Mouse (Mus musculus): ENCODE measurements around the gene Hmgn2. TPM values are rescaled to one million over a fixed set of nuclear protein-coding genes. Genes with fewer than 3 reads are reported as not detected.

The Hmgn2 gene
- total and polyA plus RNA-seq, 3 experiments = 23.1 to 109 (median 92.3) TPM

- intact Hi-C loops (cut with DNase I) = no loop called here
- Histone ChIP-seq H3K36me3 (ENCODE audit: control insufficient read depth, insufficient read depth, low read length) (peaks cover 7% of the 10 kb centered on the region), H3K4me3 (no peak overlapping the region), H3K27me3 (ENCODE audit: control insufficient read depth, insufficient read depth, low read length) (no peaks in the 10 kb centered on the region), H3K27ac (no peak overlapping the region), H3K4me1 (ENCODE audit: control insufficient read depth, insufficient read depth, low read length) (no peaks in the 10 kb centered on the region; the same call in 1 of the 2 replicates), H3K79me2 (replicated peaks; ENCODE audit: control insufficient read depth, insufficient read depth, low read length) (no peaks in the 10 kb centered on the region), H3K9ac (ENCODE audit: low read depth, low read length) (no peak overlapping the region)
- TF ChIP-seq POLR2A (IDR thresholded peaks at IDR 0.05; ENCODE audit: insufficient read depth, low read depth, low read length) (no peak), CTCF (IDR thresholded peaks at IDR 0.05) (no peak), EP300 (IDR thresholded peaks at IDR 0.05; ENCODE audit: insufficient read depth, low read depth, low read length) (no peak)
- 84% methylated on average over 13 of the region's 13 CpGs for WGBS
- no peak for DNase-seq
Observed at GRCm38 (mm10) chr4:133970876-133971275, 2.4 kb upstream of the Hmgn2 start.

- Histone ChIP-seq H3K4me3 (no peak overlapping the region), H3K36me3 (ENCODE audit: control insufficient read depth, insufficient read depth, low read length) (peaks cover 7% of the 10 kb centered on the region), H3K27me3 (ENCODE audit: control insufficient read depth, insufficient read depth, low read length) (no peaks in the 10 kb centered on the region), H3K9ac (ENCODE audit: low read depth, low read length) (no peak overlapping the region), H3K27ac (no peak overlapping the region), H3K4me1 (ENCODE audit: control insufficient read depth, insufficient read depth, low read length) (no peaks in the 10 kb centered on the region; the same call in 1 of the 2 replicates), H3K79me2 (replicated peaks; ENCODE audit: control insufficient read depth, insufficient read depth, low read length) (no peaks in the 10 kb centered on the region)
- TF ChIP-seq EP300 (IDR thresholded peaks at IDR 0.05; ENCODE audit: insufficient read depth, low read depth, low read length) (no peak), CTCF (IDR thresholded peaks at IDR 0.05) (no peak), POLR2A (IDR thresholded peaks at IDR 0.05; ENCODE audit: insufficient read depth, low read depth, low read length) (no peak)
- WGBS = 44% methylated on average over 4 of the region's 4 CpGs
- intact Hi-C loops (cut with DNase I) = no loop called here
- DNase-seq = no peak
Observed at GRCm38 (mm10) chr4:133970196-133970595, 1.7 kb upstream of the Hmgn2 start.

DNA sequence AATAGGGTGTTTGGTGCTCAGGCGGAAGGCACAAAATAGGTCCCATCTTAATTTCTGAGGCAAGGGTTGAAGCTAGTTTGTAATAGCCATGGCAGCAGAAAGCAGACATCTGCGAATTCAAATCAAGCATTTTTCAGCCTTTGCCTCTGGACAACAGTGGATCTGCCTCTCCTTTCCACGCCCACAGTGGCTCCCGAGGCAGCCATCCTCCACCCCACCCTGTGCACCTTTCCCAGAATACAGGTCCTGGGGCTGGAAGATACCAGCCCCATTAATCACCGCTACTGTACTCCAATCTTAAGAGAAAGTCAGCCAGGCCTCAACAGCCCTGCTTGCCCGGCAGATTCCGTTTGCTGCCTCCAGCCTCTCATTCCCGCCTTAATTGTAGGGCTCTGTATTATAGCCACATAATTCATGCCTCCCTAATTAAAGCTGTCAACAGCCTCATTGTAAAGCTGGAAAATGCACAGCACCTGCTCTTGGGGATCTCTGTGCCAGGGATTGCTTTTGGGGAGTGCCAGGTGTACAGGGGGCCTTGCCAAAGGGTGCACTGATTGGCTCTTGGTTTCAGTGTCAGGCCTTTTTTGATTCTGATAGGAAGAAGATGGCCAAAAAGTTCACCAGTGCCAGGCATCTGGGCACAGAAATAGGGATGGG is 792 bp upstream of the Hmgn2 start:
- no peaks in the 10 kb centered on the region for H3K4me1 ChIP-seq (ENCODE audit: control insufficient read depth, insufficient read depth, low read length)
- no peak for TF ChIP-seq EP300 (IDR thresholded peaks at IDR 0.05; ENCODE audit: insufficient read depth, low read depth, low read length)
- no peak for TF ChIP-seq CTCF (IDR thresholded peaks at IDR 0.05)
- no peak for TF ChIP-seq POLR2A (IDR thresholded peaks at IDR 0.05; ENCODE audit: insufficient read depth, low read depth, low read length)
- no peaks in the 10 kb centered on the region for H3K27me3 ChIP-seq (ENCODE audit: control insufficient read depth, insufficient read depth, low read length)
- intact Hi-C loops (cut with DNase I) = loop anchor here (2.0 kb wide), 1 partner anchor 32 kb away; the partner anchor contains the start of gene Dhdds
- H3K27ac ChIP-seq = no peak overlapping the region
- no peak overlapping the region for H3K4me3 ChIP-seq
- H3K79me2 ChIP-seq (replicated peaks; ENCODE audit: control insufficient read depth, insufficient read depth, low read length) = no peaks in the 10 kb centered on the region
- no peak for DNase-seq
- no peak overlapping the region for H3K9ac ChIP-seq (ENCODE audit: low read depth, low read length)
- H3K36me3 ChIP-seq (ENCODE audit: control insufficient read depth, insufficient read depth, low read length) = peaks cover 7% of the 10 kb centered on the region
- 76% methylated on average over 8 of the region's 8 CpGs for WGBS

DNA sequence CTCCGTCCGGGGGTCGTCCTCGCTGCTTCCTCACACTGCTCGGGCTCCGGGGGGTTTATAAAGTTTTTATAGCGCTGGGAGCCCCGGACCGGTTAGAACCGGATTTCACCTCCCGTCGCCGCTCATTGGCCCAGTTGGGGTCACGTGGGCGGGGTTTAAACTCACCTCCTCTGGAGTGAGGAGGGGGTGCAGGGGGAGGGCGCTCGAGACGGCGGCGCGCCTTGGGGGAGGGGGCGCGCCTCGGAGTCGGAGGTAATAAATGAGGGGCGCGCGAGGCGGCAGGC is 642 bp downstream of the Hmgn2 start:
- intact Hi-C loops (cut with DNase I) = loop anchor here (2.0 kb wide), 2 partner anchors 33 to 37 kb away; partner anchors contain the start of gene Dhdds
- peak; percentile 84 to 90 for DNase-seq

GRCm38 (mm10) chr4:133967138-133967865 is 1.1 kb downstream of the Hmgn2 start:
- H3K79me2 ChIP-seq (replicated peaks; ENCODE audit: control insufficient read depth, insufficient read depth, low read length) = no peaks in the 10 kb centered on the region
- peaks cover 7% of the 10 kb centered on the region for H3K36me3 ChIP-seq (ENCODE audit: control insufficient read depth, insufficient read depth, low read length)
- WGBS = under 1% methylated on average over 87 of the region's 101 CpGs
- no peaks in the 10 kb centered on the region for H3K4me1 ChIP-seq (ENCODE audit: control insufficient read depth, insufficient read depth, low read length)
- H3K4me3 ChIP-seq = peak overlapping the region; percentile 99
- H3K9ac ChIP-seq (ENCODE audit: low read depth, low read length) = peak overlapping the region; percentile 88
- H3K27me3 ChIP-seq (ENCODE audit: control insufficient read depth, insufficient read depth, low read length) = no peaks in the 10 kb centered on the region
- TF ChIP-seq POLR2A (IDR thresholded peaks at IDR 0.05; ENCODE audit: insufficient read depth, low read depth, low read length) (peak; percentile 68), CTCF (IDR thresholded peaks at IDR 0.05) (peak; percentile 38), EP300 (IDR thresholded peaks at IDR 0.05; ENCODE audit: insufficient read depth, low read depth, low read length) (0 out of 2 replicates have a peak, but pooled peaks have one; percentile 29)
- intact Hi-C loops (cut with DNase I) = loop anchor here (2.0 kb wide), 1 partner anchor 37 kb away; no protein-coding TSS in a partner anchor
- H3K27ac ChIP-seq = peak overlapping the region; percentile 97
- peak; percentile 99 for DNase-seq

More for the DNA sequence above, 642 bp downstream of the Hmgn2 start:
- no peaks in the 10 kb centered on the region for H3K79me2 ChIP-seq (replicated peaks; ENCODE audit: control insufficient read depth, insufficient read depth, low read length)
- no peaks in the 10 kb centered on the region for H3K4me1 ChIP-seq (ENCODE audit: control insufficient read depth, insufficient read depth, low read length)
- H3K27me3 ChIP-seq (ENCODE audit: control insufficient read depth, insufficient read depth, low read length) = no peaks in the 10 kb centered on the region
- H3K36me3 ChIP-seq (ENCODE audit: control insufficient read depth, insufficient read depth, low read length) = peaks cover 7% of the 10 kb centered on the region
- peak overlapping the region; percentile 88 for H3K9ac ChIP-seq (ENCODE audit: low read depth, low read length)
- peak overlapping the region; percentile 97 for H3K27ac ChIP-seq
- under 1% methylated on average over 28 of the region's 29 CpGs for WGBS
- TF ChIP-seq CTCF (IDR thresholded peaks at IDR 0.05) = no peak
- TF ChIP-seq POLR2A (IDR thresholded peaks at IDR 0.05; ENCODE audit: insufficient read depth, low read depth, low read length) = no peak; the same call in none of the 2 replicates
- no peak for TF ChIP-seq EP300 (IDR thresholded peaks at IDR 0.05; ENCODE audit: insufficient read depth, low read depth, low read length)
- H3K4me3 ChIP-seq = peak overlapping the region; percentile 99
